Mouse (Mus musculus) urinary bladder, postnatal 25 days (tissue): ENCODE results near the gene Kcnh7.

Experiments used
- DNase-seq: peaks from one replicate; pipeline ENCODE4 v3.0.0; 2022; ENCODE audit warnings: low spot score

The Kcnh7 gene

DNA sequence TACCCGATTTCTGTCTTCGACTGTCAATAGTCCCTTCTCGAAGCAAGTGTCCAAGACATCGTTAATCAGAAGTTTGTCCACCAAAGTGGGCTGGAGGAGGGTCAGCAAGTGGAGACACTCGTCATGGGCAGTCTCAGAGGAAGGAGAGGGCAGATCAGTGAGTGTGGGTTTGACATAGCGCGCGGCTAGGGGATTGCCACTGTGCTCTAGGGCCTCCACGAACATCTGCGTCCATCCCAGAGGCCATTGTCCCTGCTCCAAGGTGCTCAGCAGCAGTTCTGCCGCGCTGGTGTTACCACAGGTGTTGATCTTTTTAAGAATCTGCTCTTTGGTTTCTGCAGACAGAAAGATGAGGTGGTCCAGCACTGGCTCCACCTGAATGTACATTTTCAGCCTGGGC is 538.6 kb downstream of the Kcnh7 start:
- peak; percentile 4 for DNase-seq

- DNase-seq, result no peak
These were observed 539.2 kb downstream of the Kcnh7 start for GRCm38 (mm10) chr2:62644891-62645290.
